Mouse (Mus musculus): ENCODE measurements around the gene Atp13a3.

The Atp13a3 gene

GRCm38 (mm10) chr16:30278406-30278805, 127.4 kb downstream of the Atp13a3 start:
- DNase-seq (ENCODE audit: low spot score): no peak

- DNase-seq (ENCODE audit: low spot score): no peak
Measured at GRCm38 (mm10) chr16:30275558-30276340, 130.0 kb downstream of the Atp13a3 start.

- no peak for DNase-seq (ENCODE audit: low spot score)
Measured at GRCm38 (mm10) chr16:30273065-30273464, 132.7 kb downstream of the Atp13a3 start.

- no peak for DNase-seq (ENCODE audit: low spot score)
Measured at GRCm38 (mm10) chr16:30271941-30272595, 133.7 kb downstream of the Atp13a3 start.

GRCm38 (mm10) chr16:30271223-30271761, 134.5 kb downstream of the Atp13a3 start:
- no peak for DNase-seq (ENCODE audit: low spot score)

GRCm38 (mm10) chr16:30267359-30267758, 138.4 kb downstream of the Atp13a3 start, which contains the start of gene Cpn2:
Gene Cpn2, minus strand, starts transcription at chr16:30267499.
- DNase-seq (ENCODE audit: low spot score): no peak

- no peak for DNase-seq (ENCODE audit: low spot score)
Measured at GRCm38 (mm10) chr16:30266561-30266960, 139.2 kb downstream of the Atp13a3 start.

GRCm38 (mm10) chr16:30265611-30266010, 140.2 kb downstream of the Atp13a3 start:
- no peak for DNase-seq (ENCODE audit: low spot score)

GRCm38 (mm10) chr16:30263156-30263555, 142.6 kb downstream of the Atp13a3 start:
- no peak for DNase-seq (ENCODE audit: low spot score)

- DNase-seq (ENCODE audit: low spot score): peak; percentile 63
Measured at GRCm38 (mm10) chr16:30262664-30263063, 143.1 kb downstream of the Atp13a3 start.
